Mouse (Mus musculus): ENCODE results near the gene Ak8.
A peak's percentile ranks its signal among the peaks of the same experiment; 100 is the strongest.

Ak8 gene

DNA sequence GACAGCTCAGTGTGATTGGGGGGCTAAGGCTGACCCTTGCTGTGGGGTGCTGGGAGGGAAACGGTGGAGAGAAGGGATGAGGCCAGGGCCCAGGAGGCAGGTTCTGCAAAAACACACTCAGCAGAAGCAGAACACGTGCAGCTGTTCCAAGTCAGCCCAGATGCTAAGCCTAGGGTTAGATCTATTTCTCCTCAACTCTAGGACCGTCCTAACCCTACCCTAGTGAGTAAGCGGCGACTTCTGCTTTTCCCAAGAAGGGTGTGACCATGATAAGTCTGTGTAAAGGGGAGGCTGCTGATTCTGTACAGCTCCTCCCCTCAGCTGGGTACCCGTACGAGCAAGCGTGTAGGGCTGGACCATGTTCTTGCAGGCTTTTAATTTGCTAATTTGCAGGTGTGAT, 96.3 kb downstream of the Ak8 start:
- peak; percentile 30 for DNase-seq (ENCODE audit: low spot score)

DNA sequence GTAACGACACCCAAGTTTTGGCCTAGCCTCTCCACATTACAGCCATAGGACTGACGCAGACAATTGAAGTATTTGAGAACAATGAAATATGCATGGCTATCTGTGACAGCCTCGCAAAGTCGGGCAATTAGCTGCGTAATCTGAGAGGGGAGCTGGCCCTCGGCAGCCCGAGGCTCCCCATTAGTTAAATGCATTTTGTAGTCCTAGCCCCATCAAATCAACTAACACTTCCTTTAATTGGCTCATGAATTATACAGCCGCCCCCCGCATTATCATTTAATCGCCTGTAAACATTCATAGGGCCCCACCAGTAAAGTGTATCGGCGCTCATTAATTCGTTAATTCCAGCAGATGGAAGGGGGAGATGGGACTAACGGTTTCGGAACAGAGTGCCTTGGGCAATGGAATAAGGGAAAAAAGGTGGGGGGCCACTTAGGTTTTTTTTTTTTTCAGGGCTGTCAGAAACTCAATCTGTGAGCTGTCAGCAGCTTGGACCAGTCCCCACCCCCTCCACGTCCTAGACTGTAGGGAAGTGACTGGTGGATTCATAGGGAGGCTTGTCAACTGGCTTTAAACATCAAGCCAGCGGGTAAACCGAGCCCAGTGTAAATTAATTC, 97.6 kb downstream of the Ak8 start:
- no peak for DNase-seq (ENCODE audit: low spot score)

DNA sequence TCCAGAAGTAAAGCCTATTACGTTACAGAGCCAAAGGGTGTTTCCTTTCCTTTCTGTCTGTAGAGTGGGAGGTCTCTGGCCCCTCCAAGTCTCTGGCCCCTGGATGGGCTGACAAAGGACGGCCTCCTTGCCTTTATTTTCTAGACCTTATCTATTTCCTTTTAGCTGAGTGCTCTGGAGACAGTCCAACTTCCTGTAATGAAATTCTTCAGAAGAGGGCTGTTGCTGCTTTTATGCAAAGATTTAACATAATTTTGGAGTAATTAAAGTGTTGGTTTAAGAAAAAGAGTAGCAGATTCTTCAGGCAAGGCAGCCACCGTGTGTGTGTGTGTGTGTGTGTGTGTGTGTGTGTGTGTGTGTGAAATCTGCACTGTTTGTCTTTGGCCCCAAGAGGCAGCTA, 98.4 kb downstream of the Ak8 start:
- DNase-seq (ENCODE audit: low spot score) = no peak

GRCm38 (mm10) chr2:28799575-28799974, 99.6 kb downstream of the Ak8 start:
- DNase-seq (ENCODE audit: low spot score) = no peak

DNA sequence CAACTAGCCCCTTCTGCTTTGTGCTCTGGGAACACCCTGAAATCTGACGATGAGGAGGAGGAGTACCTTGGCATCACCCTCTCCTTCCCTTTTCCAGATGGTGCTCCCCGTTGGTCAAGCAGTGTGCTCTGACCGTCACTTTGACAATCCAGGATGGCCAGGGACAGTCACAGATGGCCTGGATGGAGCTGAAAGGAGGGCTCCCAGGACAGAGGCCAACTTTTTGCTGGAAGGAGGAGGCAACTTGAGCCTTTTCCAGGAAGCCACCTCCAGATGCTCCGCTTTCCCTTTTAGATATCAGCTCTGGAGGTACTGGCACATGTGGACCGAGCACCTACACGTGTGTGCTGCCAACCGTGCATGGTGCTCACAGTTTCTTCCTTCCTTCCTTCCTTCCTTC, 103.4 kb downstream of the Ak8 start:
- no peak for DNase-seq (ENCODE audit: low spot score)

GRCm38 (mm10) chr2:28808841-28809240, 108.9 kb downstream of the Ak8 start:
- no peak for DNase-seq (ENCODE audit: low spot score)

- no peak for DNase-seq (ENCODE audit: low spot score)
These were observed 110.5 kb downstream of the Ak8 start for GRCm38 (mm10) chr2:28810260-28811013.

DNA sequence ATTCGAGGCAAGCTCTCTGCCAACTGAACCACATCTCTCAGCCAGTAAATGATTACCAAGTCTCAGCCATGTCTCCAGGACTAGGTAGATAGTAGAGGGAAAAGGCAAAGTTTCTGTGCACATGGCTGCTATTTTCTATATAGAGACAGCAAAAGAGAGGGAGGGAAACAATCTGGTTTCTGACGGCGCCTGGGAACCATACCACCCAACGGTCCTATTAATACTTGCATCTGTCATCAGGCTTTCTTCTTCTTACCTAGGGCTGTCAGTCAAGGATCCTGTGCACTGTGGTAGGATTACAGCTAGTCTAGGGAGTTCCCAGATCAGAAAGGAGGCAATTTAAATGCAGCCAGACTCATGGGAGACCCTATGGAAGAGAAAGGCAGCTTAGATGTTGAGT, 118.9 kb downstream of the Ak8 start:
- no peak for DNase-seq (ENCODE audit: low spot score)

DNA sequence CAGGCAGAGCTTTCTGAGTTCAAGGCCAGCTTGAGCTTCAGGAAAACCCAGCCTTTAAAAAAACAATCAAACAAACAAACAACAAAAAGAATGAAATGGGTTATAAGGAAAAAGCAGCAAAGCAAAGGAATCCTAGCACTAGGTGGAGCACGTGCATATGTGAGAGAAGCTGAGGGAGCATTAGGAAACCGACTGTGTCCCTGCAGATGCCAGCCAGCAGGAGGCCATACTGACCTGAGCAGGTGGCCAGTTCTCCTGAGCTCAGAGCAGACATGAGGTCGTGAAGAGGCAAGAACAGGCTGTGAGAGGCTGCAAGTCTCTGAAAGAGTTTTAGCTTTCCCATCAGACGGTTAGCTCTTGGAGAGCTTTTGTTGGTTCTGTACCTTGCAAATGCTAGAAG, 129.3 kb downstream of the Ak8 start:
- peak; percentile 8 for DNase-seq (ENCODE audit: low spot score)

DNA sequence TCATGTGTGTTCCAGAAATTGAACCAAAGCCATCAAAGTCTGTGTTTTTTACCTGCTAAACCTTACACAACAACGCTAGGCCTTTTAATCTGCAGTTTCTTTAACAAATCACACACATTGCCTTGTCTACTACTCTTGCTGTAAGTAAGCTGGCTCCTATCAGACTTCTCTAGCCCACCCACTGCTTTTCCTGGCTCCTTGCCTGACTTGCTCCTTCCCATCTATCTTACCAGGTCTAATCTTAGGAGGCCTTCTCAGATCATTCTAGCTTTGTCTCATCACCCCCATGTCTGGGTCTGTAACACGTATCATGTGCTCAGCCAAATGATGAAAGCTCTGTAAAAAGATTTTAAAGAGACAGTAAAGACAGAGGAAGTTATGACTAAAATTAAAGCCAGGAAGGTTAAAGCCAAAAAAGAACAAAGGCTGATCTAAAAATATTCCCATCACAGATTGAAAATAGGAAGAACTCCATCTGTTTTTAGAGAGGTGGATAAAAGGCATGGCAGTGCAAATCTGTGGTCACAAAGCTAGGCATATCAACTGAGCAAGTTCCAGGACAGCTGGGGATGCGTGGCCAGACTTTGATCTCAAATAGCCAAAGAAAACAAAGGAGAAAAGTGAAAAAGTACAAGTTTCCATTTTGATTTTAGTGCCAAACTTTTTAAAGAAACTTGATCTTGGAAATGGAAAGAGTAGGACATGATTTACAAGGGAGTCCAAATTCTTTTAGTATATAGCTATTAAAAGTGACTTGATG, 136.4 kb downstream of the Ak8 start:
- DNase-seq (ENCODE audit: low spot score) = no peak

DNA sequence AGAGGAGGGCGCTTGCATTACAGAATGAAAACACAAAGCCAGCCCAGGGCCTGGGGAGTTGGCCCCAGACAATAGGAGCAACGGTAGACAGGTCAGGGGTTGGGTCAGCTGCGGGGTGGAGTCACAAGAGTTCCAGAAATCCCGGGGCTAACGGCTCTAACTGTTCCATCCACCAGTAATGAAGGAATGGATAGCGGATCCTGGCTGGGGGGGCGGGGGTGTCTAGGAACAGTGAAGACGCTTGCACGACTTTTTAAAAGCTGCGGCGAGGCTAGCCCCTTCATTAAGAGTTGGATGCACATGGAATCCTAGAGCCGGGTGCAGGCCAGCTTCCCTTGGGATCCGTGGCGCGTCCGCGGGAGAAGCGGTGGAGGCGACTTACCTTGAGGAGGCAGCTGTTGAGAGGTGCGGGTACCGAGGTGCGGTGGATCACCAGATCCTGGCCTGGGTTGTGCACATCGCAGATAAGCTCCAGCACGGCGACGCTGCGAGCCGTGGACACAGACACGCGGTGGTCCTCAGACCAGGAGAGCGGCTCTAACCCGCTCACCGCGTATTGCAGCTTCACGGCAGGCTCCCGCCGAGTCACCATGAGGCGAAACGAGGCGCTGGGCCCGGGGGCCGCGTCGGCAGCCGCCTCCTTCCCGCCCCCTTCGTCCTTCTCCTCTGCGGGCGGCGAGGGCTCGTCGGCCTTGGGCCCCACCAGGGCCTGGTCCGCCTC, 139.7 kb downstream of the Ak8 start:
- no peak for DNase-seq (ENCODE audit: low spot score)

GRCm38 (mm10) chr2:28840222-28840951, 140.4 kb downstream of the Ak8 start, which contains the start of the genes Gtf3c4 and Ddx31:
Gene Gtf3c4, minus strand, starts transcription at chr2:28840360.
Gene Ddx31, plus strand, starts transcription at chr2:28840406.
- peak; percentile 94 for DNase-seq (ENCODE audit: low spot score)

DNA sequence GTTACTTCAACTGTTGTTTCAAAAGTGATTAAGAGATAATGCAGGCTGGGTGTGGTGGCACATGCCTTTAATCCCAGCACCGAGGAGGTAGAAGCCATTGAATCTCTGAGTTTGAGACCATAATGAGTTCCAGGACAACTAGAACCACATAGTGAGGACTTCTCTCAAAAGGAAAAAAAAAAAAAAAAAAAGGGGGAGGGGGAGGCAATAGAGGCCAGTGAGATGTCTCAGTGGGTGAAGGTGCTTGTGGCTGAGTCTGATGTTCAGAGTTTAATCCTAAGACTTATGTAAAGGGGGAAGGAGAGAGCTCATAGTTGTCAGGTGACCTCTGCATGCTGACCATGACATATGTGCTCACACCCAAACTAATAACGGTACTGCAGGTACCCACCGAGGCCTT, 142.1 kb downstream of the Ak8 start:
- DNase-seq (ENCODE audit: low spot score) = no peak

DNA sequence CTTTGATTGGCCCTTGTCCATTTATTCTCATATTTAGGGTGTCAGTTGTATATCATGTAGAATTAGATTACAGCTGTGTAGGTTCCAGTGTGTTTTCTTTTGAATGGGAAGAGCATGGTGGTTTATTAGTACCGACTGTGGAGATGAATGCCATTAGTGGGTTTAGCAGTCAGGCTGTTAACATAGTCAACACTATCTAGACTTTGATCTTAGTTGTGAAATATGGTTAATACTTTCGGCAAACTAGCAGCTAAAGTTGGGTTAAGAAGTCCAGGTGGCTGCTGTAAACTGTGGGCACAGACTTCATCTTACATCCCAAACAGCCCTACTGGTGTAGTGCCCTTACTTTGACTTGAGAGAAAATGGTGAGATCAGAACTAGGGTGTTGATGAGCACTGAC, 148.9 kb downstream of the Ak8 start:
- DNase-seq (ENCODE audit: low spot score) = no peak

DNA sequence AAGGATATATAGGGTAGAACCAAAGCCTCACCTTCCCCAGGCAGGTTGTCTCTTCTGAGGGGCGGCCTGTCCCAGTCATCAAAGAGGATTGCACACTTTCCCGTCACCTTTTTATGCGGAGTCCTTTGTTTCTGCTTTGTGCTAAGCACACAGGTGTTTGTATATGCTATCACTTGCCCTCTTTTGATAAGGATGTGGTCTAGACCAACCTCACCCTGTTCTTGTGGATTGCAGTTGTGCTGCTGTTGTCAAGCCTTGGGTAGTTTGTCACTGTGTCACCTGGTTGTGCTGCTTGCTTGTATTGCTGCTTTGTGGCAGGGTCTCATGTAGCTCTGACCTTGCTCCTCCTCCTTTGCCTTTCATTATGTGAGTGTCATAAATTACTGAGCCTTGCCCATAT, 152.6 kb downstream of the Ak8 start:
- DNase-seq (ENCODE audit: low spot score) = no peak

DNA sequence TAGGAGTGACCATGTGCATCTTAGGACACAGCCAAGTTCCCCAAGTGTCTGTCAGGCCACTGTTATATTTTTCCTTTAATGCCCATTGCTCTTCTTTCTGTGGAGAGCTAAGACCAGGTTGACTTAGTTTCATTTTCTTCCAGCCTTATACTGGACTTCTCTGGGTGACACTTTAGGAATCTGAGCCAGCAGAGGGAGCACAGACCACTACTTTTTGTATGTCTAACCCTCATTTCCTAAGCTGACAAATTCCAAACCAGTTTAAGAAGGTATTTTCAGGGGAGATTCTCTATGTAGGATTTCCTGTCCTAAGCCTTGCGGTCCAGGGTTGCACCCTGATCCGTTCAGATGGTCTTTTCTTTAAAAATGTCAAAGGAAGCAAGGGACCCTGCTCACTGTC, 155.8 kb downstream of the Ak8 start:
- no peak for DNase-seq (ENCODE audit: low spot score)

DNA sequence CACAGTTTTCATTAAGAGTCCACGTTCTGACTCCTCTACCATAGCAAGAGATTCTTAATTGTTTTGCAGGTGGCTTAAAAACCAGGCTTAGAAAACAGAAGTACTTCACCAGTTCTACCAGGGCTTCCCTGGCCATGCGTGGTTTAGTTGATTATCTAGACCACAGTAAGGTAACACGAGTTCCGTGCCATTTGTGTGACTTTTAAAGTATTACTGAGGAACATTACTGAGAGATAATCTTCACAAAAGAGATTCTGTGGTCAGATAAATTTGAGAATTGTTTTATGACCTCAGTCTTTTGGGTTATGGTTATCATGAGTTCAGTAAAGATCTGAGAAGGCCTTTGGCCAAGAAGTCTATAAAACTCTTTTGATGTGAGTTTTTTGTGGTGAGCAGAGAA, 159.3 kb downstream of the Ak8 start:
- no peak for DNase-seq (ENCODE audit: low spot score)

- no peak for DNase-seq (ENCODE audit: low spot score)
These were observed 160.9 kb downstream of the Ak8 start for GRCm38 (mm10) chr2:28860678-28861423.

Data from lung, postnatal 25 days (tissue).